Mouse (Mus musculus): ENCODE results near the gene E130309D02Rik. TPM values are rescaled to one million over a fixed set of nuclear protein-coding genes. Genes with fewer than 3 reads are reported as not detected.

E130309D02Rik gene
- polyA plus RNA-seq, 1 experiment: 18.1 TPM

GRCm38 (mm10) chr5:143309916-143310315, 5.2 kb downstream of the E130309D02Rik start:
- no peak overlapping the region for H3K4me3 ChIP-seq (ENCODE audit: insufficient read depth, low read depth, low read length)
- no peak for TF ChIP-seq CTCF (conservative IDR thresholded peaks at IDR 0.05; ENCODE audit: insufficient read depth, insufficient read length, low read depth, low read length)
- TF ChIP-seq POLR2A (IDR thresholded peaks at IDR 0.05; ENCODE audit: low read depth, low read length): no peak
- H3K27me3 ChIP-seq (replicated peaks; ENCODE audit: control insufficient read depth, insufficient read depth, low read length): no peaks in the 10 kb centered on the region
- no peak for DNase-seq
- H3K4me1 ChIP-seq (ENCODE audit: control insufficient read depth, insufficient read depth, low read length): peaks cover 4% of the 10 kb centered on the region; the same call in 1 of the 2 replicates
- 96% methylated on average over 7 of the region's 7 CpGs for WGBS
- H3K36me3 ChIP-seq (ENCODE audit: control insufficient read depth, insufficient read depth, low read length): no peaks in the 10 kb centered on the region; the same call in 1 of the 2 replicates
- no peak overlapping the region for H3K27ac ChIP-seq (ENCODE audit: insufficient read depth, low read depth, low read length)

DNA sequence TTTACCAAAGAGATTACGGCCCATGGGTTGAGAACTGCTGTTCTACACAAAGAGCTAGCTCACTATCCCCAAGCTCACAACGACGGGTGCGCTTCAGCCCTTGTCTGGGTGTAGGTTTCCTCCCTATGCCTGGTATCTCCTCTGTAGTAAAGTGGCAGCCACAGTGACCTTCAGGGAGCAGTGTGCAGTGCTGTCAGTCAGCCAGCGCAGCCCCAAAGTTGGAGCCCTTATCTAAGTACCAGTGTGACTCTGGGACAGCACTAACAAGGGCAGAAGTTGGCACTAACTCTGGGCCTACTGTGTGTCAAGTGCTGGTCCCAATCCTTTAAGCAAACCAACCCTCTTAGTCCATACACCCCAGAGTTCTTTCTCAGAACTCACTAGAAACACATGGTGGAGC, 6.3 kb downstream of the E130309D02Rik start:
- Histone ChIP-seq H3K4me3 (ENCODE audit: insufficient read depth, low read depth, low read length) (no peak overlapping the region), H3K36me3 (ENCODE audit: control insufficient read depth, insufficient read depth, low read length) (no peaks in the 10 kb centered on the region; the same call in 1 of the 2 replicates), H3K27ac (ENCODE audit: insufficient read depth, low read depth, low read length) (no peak overlapping the region), H3K27me3 (replicated peaks; ENCODE audit: control insufficient read depth, insufficient read depth, low read length) (no peaks in the 10 kb centered on the region), H3K4me1 (ENCODE audit: control insufficient read depth, insufficient read depth, low read length) (0 out of 2 replicates have a peak, but pooled peaks cover 3% of the 10 kb centered on the region)
- 92% methylated on average over 5 of the region's 5 CpGs for WGBS
- no peak for DNase-seq
- TF ChIP-seq CTCF (conservative IDR thresholded peaks at IDR 0.05; ENCODE audit: insufficient read depth, insufficient read length, low read depth, low read length) (no peak), POLR2A (IDR thresholded peaks at IDR 0.05; ENCODE audit: low read depth, low read length) (no peak)

DNA sequence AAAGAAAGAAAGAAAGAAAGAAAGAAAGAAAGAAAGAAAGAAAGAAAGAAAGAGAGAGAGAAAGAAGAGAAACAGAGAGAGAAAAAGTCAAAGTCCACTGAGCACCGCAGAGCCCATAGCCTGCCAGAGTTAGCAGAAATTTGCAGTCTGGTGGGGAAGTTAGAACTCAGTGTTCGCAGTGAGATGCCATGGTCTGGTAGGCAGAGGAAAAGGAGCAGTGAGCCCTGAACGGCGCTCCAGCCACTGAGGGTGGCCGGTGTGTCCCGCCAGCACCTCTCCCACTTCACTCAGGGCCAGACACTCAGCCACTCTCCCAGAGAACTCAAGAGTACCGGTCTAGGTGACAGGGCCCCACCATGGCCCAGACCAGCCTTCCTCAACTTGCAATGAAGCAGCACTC, 10.9 kb downstream of the E130309D02Rik start:
- Histone ChIP-seq H3K4me1 (ENCODE audit: control insufficient read depth, insufficient read depth, low read length) (0 out of 2 replicates have a peak, but pooled peaks cover 3% of the 10 kb centered on the region), H3K27ac (ENCODE audit: insufficient read depth, low read depth, low read length) (no peak overlapping the region), H3K27me3 (replicated peaks; ENCODE audit: control insufficient read depth, insufficient read depth, low read length) (no peaks in the 10 kb centered on the region), H3K36me3 (ENCODE audit: control insufficient read depth, insufficient read depth, low read length) (no peaks in the 10 kb centered on the region; the same call in 1 of the 2 replicates), H3K4me3 (ENCODE audit: insufficient read depth, low read depth, low read length) (no peak overlapping the region)
- TF ChIP-seq POLR2A (IDR thresholded peaks at IDR 0.05; ENCODE audit: low read depth, low read length) (no peak), CTCF (conservative IDR thresholded peaks at IDR 0.05; ENCODE audit: insufficient read depth, insufficient read length, low read depth, low read length) (no peak)
- 45% methylated on average over 7 of the region's 7 CpGs for WGBS
- DNase-seq: peak; percentile 56

GRCm38 (mm10) chr5:143301296-143301695, 13.9 kb downstream of the E130309D02Rik start:
- TF ChIP-seq POLR2A (IDR thresholded peaks at IDR 0.05; ENCODE audit: low read depth, low read length): no peak
- TF ChIP-seq CTCF (conservative IDR thresholded peaks at IDR 0.05; ENCODE audit: insufficient read depth, insufficient read length, low read depth, low read length): peak; percentile 43; the same call in 1 of the 2 replicates
- Histone ChIP-seq H3K36me3 (ENCODE audit: control insufficient read depth, insufficient read depth, low read length) (no peaks in the 10 kb centered on the region), H3K27me3 (replicated peaks; ENCODE audit: control insufficient read depth, insufficient read depth, low read length) (no peaks in the 10 kb centered on the region), H3K4me3 (ENCODE audit: insufficient read depth, low read depth, low read length) (no peak overlapping the region), H3K4me1 (ENCODE audit: control insufficient read depth, insufficient read depth, low read length) (0 out of 2 replicates have a peak, but pooled peaks cover 3% of the 10 kb centered on the region), H3K27ac (ENCODE audit: insufficient read depth, low read depth, low read length) (no peak overlapping the region)
- 67% methylated on average over 8 of the region's 8 CpGs for WGBS
- peak; percentile 19 for DNase-seq

DNA sequence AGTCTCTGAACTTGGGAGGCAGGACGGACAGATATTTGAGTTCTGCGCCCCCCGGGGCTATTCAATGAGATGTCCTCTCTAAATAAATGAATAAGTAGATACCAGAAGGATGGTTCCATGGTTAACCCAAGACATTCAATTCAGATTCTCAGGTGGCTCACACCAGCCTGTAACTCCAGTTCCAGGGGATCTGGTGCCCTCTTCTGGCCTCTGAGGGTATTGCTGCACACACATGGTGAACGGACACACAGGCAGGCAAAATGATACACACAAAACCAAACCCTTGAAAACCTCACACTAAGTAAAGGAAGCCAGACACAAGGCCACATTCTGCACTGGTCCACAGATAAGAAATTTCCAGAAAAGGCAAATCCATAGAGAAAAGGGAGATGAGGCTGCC, 15.5 kb downstream of the E130309D02Rik start:
- H3K36me3 ChIP-seq (ENCODE audit: control insufficient read depth, insufficient read depth, low read length): no peaks in the 10 kb centered on the region
- peak; percentile 66 for DNase-seq

DNA sequence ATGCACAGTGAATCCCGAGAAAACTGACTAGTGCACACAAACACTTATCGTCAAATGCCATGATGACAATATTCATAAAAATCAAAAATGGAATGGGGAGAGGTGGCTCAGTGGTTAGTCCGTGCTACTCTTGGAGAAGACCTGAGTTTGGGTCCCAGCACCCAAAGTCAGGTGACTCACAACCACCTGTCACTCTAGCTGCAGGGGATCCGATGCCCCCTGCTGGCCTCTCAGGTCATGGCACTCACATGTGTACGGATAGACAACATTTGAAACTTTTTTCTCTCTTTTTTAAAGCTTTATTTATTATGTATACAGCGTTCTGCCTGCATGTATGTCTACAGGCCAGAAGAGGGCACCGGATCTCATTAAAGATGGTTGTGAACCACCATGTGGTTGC, 16.8 kb downstream of the E130309D02Rik start:
- no peak overlapping the region for H3K27ac ChIP-seq (ENCODE audit: insufficient read depth, low read depth, low read length)
- TF ChIP-seq CTCF (conservative IDR thresholded peaks at IDR 0.05; ENCODE audit: insufficient read depth, insufficient read length, low read depth, low read length) (0 out of 2 replicates have a peak, but pooled peaks have one; percentile 20), POLR2A (IDR thresholded peaks at IDR 0.05; ENCODE audit: low read depth, low read length) (no peak)
- no peaks in the 10 kb centered on the region for H3K36me3 ChIP-seq (ENCODE audit: control insufficient read depth, insufficient read depth, low read length)
- no peak overlapping the region for H3K4me3 ChIP-seq (ENCODE audit: insufficient read depth, low read depth, low read length)
- 95% methylated on average over 7 of the region's 7 CpGs for WGBS
- no peaks in the 10 kb centered on the region for H3K27me3 ChIP-seq (replicated peaks; ENCODE audit: control insufficient read depth, insufficient read depth, low read length)
- no peak for DNase-seq
- no peaks in the 10 kb centered on the region for H3K4me1 ChIP-seq (ENCODE audit: control insufficient read depth, insufficient read depth, low read length)

More for the DNA sequence above, 15.5 kb downstream of the E130309D02Rik start:
- H3K27me3 ChIP-seq (replicated peaks; ENCODE audit: control insufficient read depth, insufficient read depth, low read length): no peaks in the 10 kb centered on the region
- H3K4me1 ChIP-seq (ENCODE audit: control insufficient read depth, insufficient read depth, low read length): 0 out of 2 replicates have a peak, but pooled peaks cover 3% of the 10 kb centered on the region
- TF ChIP-seq POLR2A (IDR thresholded peaks at IDR 0.05; ENCODE audit: low read depth, low read length): no peak
- TF ChIP-seq CTCF (conservative IDR thresholded peaks at IDR 0.05; ENCODE audit: insufficient read depth, insufficient read length, low read depth, low read length): peak; percentile 75
- H3K4me3 ChIP-seq (ENCODE audit: insufficient read depth, low read depth, low read length): no peak overlapping the region
- 84% methylated on average over 4 of the region's 4 CpGs for WGBS
- no peak overlapping the region for H3K27ac ChIP-seq (ENCODE audit: insufficient read depth, low read depth, low read length)

- H3K4me3 ChIP-seq (ENCODE audit: insufficient read depth, low read depth, low read length): no peak overlapping the region
- 84% methylated on average over 9 of the region's 9 CpGs for WGBS
- H3K27me3 ChIP-seq (replicated peaks; ENCODE audit: control insufficient read depth, insufficient read depth, low read length): no peaks in the 10 kb centered on the region
- H3K27ac ChIP-seq (ENCODE audit: insufficient read depth, low read depth, low read length): no peak overlapping the region
- TF ChIP-seq POLR2A (IDR thresholded peaks at IDR 0.05; ENCODE audit: low read depth, low read length): no peak
- TF ChIP-seq CTCF (conservative IDR thresholded peaks at IDR 0.05; ENCODE audit: insufficient read depth, insufficient read length, low read depth, low read length): no peak
- no peaks in the 10 kb centered on the region for H3K4me1 ChIP-seq (ENCODE audit: control insufficient read depth, insufficient read depth, low read length)
- H3K36me3 ChIP-seq (ENCODE audit: control insufficient read depth, insufficient read depth, low read length): no peaks in the 10 kb centered on the region
- no peak for DNase-seq
Observed at GRCm38 (mm10) chr5:143297986-143298385, 17.2 kb downstream of the E130309D02Rik start.

All from kidney, adult 2 months (tissue).